Mouse (Mus musculus) MEL (cell line): ENCODE data around the gene Gm17657.

Experiments used
- ELF1 ChIP-seq: IDR thresholded peaks from 2 replicates; pipeline ENCODE4 v1.6.1; 2014; ENCODE audit warnings: low read depth, mild to moderate bottlenecking, inconsistent platforms, low read length, improper control_type of control experiment, moderate library complexity
- GATA1 ChIP-seq: IDR thresholded peaks from 2 replicates; pipeline ENCODE4 v1.6.1; 2011; ENCODE audit warnings: low read depth, low read length, improper control_type of control experiment
- POLR2A ChIP-seq, 2 experiments: IDR thresholded peaks; 2 replicates each; pipeline ENCODE4 v1.6.1; 2011 to 2012; ENCODE audit warnings: low read length in 2 of 2, mild to moderate bottlenecking in 2 of 2, control low read depth in 1 of 2, improper control_type of control experiment in 1 of 2, low read depth in 1 of 2, moderate library complexity in 1 of 2; ENCODE audit not compliant: control insufficient read depth in 1 of 2, insufficient read depth in 1 of 2, poor library complexity in 1 of 2
- POLR2AphosphoS2 ChIP-seq: IDR thresholded peaks from 2 replicates; pipeline ENCODE4 v1.6.1; 2011; ENCODE audit warnings: low read length, improper control_type of control experiment
- TAL1 ChIP-seq: IDR thresholded peaks from 2 replicates; pipeline ENCODE4 v1.6.1; 2012; ENCODE audit warnings: mild to moderate bottlenecking, inconsistent platforms, low read length, moderate library complexity, mixed read lengths

DNA sequence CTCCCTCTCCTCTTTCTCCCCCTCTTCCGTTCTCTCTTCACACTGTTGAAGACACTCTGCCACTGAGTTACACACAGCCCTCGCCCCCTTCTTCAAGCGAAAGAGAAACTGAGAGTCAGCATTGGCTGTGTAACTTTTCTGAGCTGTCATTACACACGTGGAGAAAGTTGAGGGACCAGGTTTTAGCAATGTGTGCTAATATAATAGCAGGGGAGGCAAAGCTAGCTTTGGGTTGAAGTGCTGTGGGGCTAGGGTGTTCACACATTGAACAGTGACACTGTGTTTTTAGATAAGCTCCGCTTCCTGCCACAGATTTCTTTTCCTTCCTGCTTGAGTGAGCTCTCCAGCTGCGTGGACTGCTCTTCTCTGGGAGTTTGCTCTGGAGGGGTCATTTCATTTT is 1.6 kb upstream of the Gm17657 start:
- peak; percentile 46 for TF ChIP-seq TAL1
- no peak for TF ChIP-seq POLR2A (IDR thresholded peaks at IDR 0.05; ENCODE audit: control insufficient read depth in 1 of 2, insufficient read depth in 1 of 2, low read depth in 1 of 2, low read length in 2 of 2, poor library complexity in 1 of 2)
- TF ChIP-seq ELF1 = no peak
- peak; percentile 49 for TF ChIP-seq GATA1
- no peak for TF ChIP-seq POLR2AphosphoS2
